22 mouse cellular contexts compared by ENCODE assay signal in genomic region chr10:88793671-88794070, GRCm38 (mm10). TPM values are rescaled to one million over a fixed set of nuclear protein-coding genes. Genes with fewer than 3 reads are reported as not detected.
DNase-seq lines count a peak whose midpoint lies in the region; ATAC-seq and TF ChIP-seq lines count a peak whose summit lies in the region.
"Had no signal": no experiment of that assay in that cellular context is flagged by ENCODE, and none has a peak within 500 bp of the region (broad histone marks: within the 10 kb centered on the region; RNA-seq: fewer than 3 reads in every experiment).

No protein-coding gene starts in this region.

- H3K9ac ChIP-seq in lung, postnatal 0 days (replicated peaks; ENCODE audit: low read depth): no peak overlapping the region
- H3K9ac ChIP-seq in midbrain, embryonic 11.5 days (ENCODE audit: low read length): no peak overlapping the region
- H3K9ac ChIP-seq in midbrain, embryonic 13.5 days (replicated peaks): no peak overlapping the region
- H3K9ac ChIP-seq: embryonic facial prominence, embryonic 13.5 days; embryonic facial prominence, embryonic 15.5 days; forebrain, embryonic 12.5 days had no signal

- no peaks in the 10 kb centered on the region for H3K27me3 ChIP-seq in lung, postnatal 0 days (replicated peaks; ENCODE audit: insufficient read depth, low read length)
- no peaks in the 10 kb centered on the region for H3K27me3 ChIP-seq in midbrain, embryonic 11.5 days (ENCODE audit: control insufficient read depth, insufficient read depth, low read length)
- H3K27me3 ChIP-seq in midbrain, embryonic 13.5 days: no peaks in the 10 kb centered on the region
- H3K27me3 ChIP-seq: embryonic facial prominence, embryonic 13.5 days; embryonic facial prominence, embryonic 15.5 days; forebrain, embryonic 12.5 days had no signal

- ATAC-seq in lung, postnatal 0 days: peak; percentile 92
- no peak for ATAC-seq in midbrain, embryonic 11.5 days (ENCODE audit: low FRiP score)
- ATAC-seq in midbrain, embryonic 13.5 days: no peak
- ATAC-seq: forebrain, embryonic 14.5 days had no signal

- no peak overlapping the region for H3K4me2 ChIP-seq in lung, postnatal 0 days (replicated peaks; ENCODE audit: low read depth, low read length)
- no peak overlapping the region for H3K4me2 ChIP-seq in midbrain, embryonic 11.5 days
- H3K4me2 ChIP-seq in midbrain, embryonic 13.5 days (replicated peaks): no peak overlapping the region
- H3K4me2 ChIP-seq: embryonic facial prominence, embryonic 13.5 days; embryonic facial prominence, embryonic 15.5 days; forebrain, embryonic 12.5 days had no signal

- peak; percentile 78 for DNase-seq in lung, postnatal 0 days (ENCODE audit: low spot score)
- DNase-seq in lung, adult 2 months: no peak
- DNase-seq in midbrain, embryonic 11.5 days (ENCODE audit: low spot score, missing footprints): peak; percentile 75
- DNase-seq in lung, postnatal 36 days: peak; percentile 75
- no peak for DNase-seq in gastrocnemius, postnatal 36 days
- DNase-seq: adrenal gland, adult 2 months; adrenal gland, postnatal 10 days; adrenal gland, postnatal 25 days; cerebellum, adult 11 months; cerebellum, adult 18-20 months; cerebellum, adult 8-10 months; cerebellum, adult 9-11 months; cerebellum, postnatal 14 days; cerebellum, postnatal 36 days; embryo, embryonic 11 days had no signal

- H3K9me3 ChIP-seq in lung, postnatal 0 days (ENCODE audit: low read length): no peaks in the 10 kb centered on the region
- H3K9me3 ChIP-seq in midbrain, embryonic 11.5 days (ENCODE audit: control insufficient read depth, low read length): no peaks in the 10 kb centered on the region
- H3K9me3 ChIP-seq in midbrain, embryonic 13.5 days: no peaks in the 10 kb centered on the region
- H3K9me3 ChIP-seq: embryonic facial prominence, embryonic 13.5 days; embryonic facial prominence, embryonic 15.5 days; forebrain, embryonic 10.5 days; forebrain, embryonic 12.5 days had no signal

- no peak for TF ChIP-seq POLR2A in lung, adult 2 months (IDR thresholded peaks at IDR 0.05; ENCODE audit: borderline replicate concordance, extremely low read depth, low read depth, low read length)

- H3K4me3 ChIP-seq in lung, postnatal 0 days (ENCODE audit: low read depth, low read length): no peak overlapping the region
- H3K4me3 ChIP-seq in lung, adult 2 months (replicated peaks; ENCODE audit: extremely low read depth, low read depth, low read length): no peak overlapping the region
- H3K4me3 ChIP-seq in midbrain, embryonic 11.5 days (ENCODE audit: low read depth, low read length): no peak overlapping the region
- H3K4me3 ChIP-seq in midbrain, embryonic 13.5 days (replicated peaks): no peak overlapping the region
- H3K4me3 ChIP-seq: embryonic facial prominence, embryonic 13.5 days; embryonic facial prominence, embryonic 15.5 days; erythroblast, embryonic 14.5 days; forebrain, embryonic 10.5 days; forebrain, embryonic 12.5 days had no signal

- peak; percentile 82 for TF ChIP-seq EP300 in lung, postnatal 0 days (IDR thresholded peaks at IDR 0.05)

- no peaks in the 10 kb centered on the region for H3K4me1 ChIP-seq in lung, postnatal 0 days (ENCODE audit: insufficient read depth, low read depth, low read length)
- no peaks in the 10 kb centered on the region; the same call in 1 of the 2 replicates for H3K4me1 ChIP-seq in lung, adult 2 months (ENCODE audit: control insufficient read depth, insufficient read depth, low read length)
- H3K4me1 ChIP-seq in midbrain, embryonic 11.5 days (ENCODE audit: control insufficient read depth, insufficient read depth, low read length): no peaks in the 10 kb centered on the region
- no peaks in the 10 kb centered on the region for H3K4me1 ChIP-seq in midbrain, embryonic 13.5 days (replicated peaks)
- H3K4me1 ChIP-seq: embryonic facial prominence, embryonic 13.5 days; embryonic facial prominence, embryonic 15.5 days; forebrain, embryonic 10.5 days; forebrain, embryonic 12.5 days had no signal

- no peak overlapping the region for H3K27ac ChIP-seq in lung, postnatal 0 days (ENCODE audit: low read length)
- H3K27ac ChIP-seq in midbrain, embryonic 11.5 days (ENCODE audit: low read depth, low read length): no peak overlapping the region
- H3K27ac ChIP-seq in midbrain, embryonic 13.5 days: no peak overlapping the region
- H3K27ac ChIP-seq: embryonic facial prominence, embryonic 13.5 days; embryonic facial prominence, embryonic 15.5 days; forebrain, embryonic 10.5 days; forebrain, embryonic 12.5 days had no signal

- intact Hi-C loops in gastrocnemius, postnatal 36 days (cut with DNase I): no loop called here

- TF ChIP-seq CTCF in lung, postnatal 0 days (IDR thresholded peaks at IDR 0.05): no peak
- no peak for TF ChIP-seq CTCF in lung, adult 2 months (IDR thresholded peaks at IDR 0.05; ENCODE audit: insufficient read depth, low read length)

- no peaks in the 10 kb centered on the region for H3K36me3 ChIP-seq in lung, postnatal 0 days (ENCODE audit: insufficient read depth, low read length)
- 0 out of 2 replicates have a peak, but pooled peaks cover 5% of the 10 kb centered on the region for H3K36me3 ChIP-seq in midbrain, embryonic 11.5 days (ENCODE audit: control insufficient read depth, insufficient read depth, low read length)
- peaks cover 67% of the 10 kb centered on the region for H3K36me3 ChIP-seq in midbrain, embryonic 13.5 days

RNA-seq across cellular contexts. Expression of gene Utp20, which starts 32.9 kb away (rescaled TPM):
- 6.5 TPM in 2 replicates for polyA plus RNA-seq in lung, postnatal 0 days (2015; fragmentation: Nextera tagmentation; extraction: Ambion mirVana)
- polyA plus RNA-seq in lung, adult 2 months (2012; rRNA removed): 2.8 and 4.8 TPM in 2 replicates
- 17.6 and 22.8 TPM in 2 replicates for polyA plus RNA-seq in midbrain, embryonic 11.5 days (2014; fragmentation: Nextera tagmentation; extraction: Ambion mirVana)
- polyA plus RNA-seq in midbrain, embryonic 13.5 days (2015; fragmentation: Nextera tagmentation; extraction: Ambion mirVana): 11.1 and 11.7 TPM in 2 replicates
- total RNA-seq in gastrocnemius, postnatal 36 days (2021): 10 to 100 TPM in 1 of 2 experiments, 1 to 10 TPM in 1; 9.8 to 10.5 TPM

Comparison
In these comparisons a context has a peak if more than half of its experiments do, and no peak if none do; other contexts are left out.
1. DNase-seq: peak in lung, postnatal 0 days (single experiment), midbrain, embryonic 11.5 days (single experiment) and lung, postnatal 36 days (single experiment); none in lung, adult 2 months (single experiment) and gastrocnemius, postnatal 36 days (0 of 2).